Mouse (Mus musculus): ENCODE measurements around the gene Mcemp1. TPM values are rescaled to one million over a fixed set of nuclear protein-coding genes. Genes with fewer than 3 reads are reported as not detected.

Mcemp1 gene
- total and polyA plus RNA-seq, 2 experiments from 2014 or later, result 0.30 TPM; not detected in 1

DNA sequence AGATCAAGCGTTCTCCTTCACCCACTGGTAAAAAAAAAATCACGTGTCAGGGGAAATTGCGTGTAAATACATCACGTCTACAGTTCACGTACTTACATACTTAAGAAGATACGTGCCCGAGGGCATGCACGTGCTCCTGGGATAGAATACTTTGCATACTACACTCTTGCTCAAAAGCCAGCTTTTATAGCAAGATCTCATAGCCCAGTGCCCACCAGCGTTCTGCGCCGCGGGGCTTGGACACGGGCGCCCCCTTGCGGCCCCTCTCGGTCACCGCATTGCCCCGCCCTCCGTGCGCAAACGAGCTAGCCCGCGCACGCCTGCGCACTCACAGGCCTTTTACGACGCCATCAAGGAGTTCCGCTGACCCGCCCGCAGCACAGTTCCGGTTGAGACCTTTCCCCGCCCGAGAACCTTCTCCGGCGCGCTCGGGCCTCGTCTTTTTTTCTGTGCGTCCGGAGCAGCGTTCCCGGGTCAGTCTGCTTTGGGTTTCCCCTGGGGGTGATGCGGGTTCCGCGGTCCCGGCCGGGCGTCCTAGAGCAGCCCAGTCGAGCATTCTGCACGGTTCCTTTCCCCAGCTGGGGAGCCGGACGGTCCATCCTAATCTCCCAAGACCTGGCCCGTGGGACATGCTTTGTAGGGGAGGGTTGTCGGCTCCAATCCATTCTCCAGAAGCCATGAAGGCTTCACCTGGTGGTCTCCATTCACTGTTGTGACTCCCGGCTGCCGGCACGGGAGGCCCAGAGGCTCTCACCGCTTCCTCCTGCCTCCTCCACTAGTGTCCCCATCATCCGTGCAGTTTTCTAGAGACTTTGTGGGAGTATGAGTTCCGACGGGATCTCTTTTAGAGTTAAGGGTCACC, 10.8 kb downstream of the Mcemp1 start, which contains the start of gene Trappc5:
Gene Trappc5 (plus strand): TSS at position 169 of the 862 bp plus-strand sequence.
- Histone ChIP-seq H3K4me2 (ENCODE audit: low read depth, low read length) (peak within 1 kb of the TSS; percentile 91), H3K4me1 (ENCODE audit: control insufficient read depth, insufficient read depth) (0 out of 2 replicates have a peak, but pooled peaks cover 10% of the 10 kb centered on the region), H3K27me3 (ENCODE audit: control insufficient read depth, insufficient read depth, low read length) (no peaks in the 10 kb centered on the region), H3K27ac (ENCODE audit: low read depth) (peak within 1 kb of the TSS; percentile 95), H3K36me3 (replicated peaks; ENCODE audit: control insufficient read depth, insufficient read depth, low read length) (peaks cover 24% of the 10 kb centered on the region), H3K9me3 (replicated peaks; ENCODE audit: control insufficient read depth, low read length) (no peaks in the 10 kb centered on the region), H3K4me3 (ENCODE audit: low read depth, low read length) (peak within 1 kb of the TSS; percentile 99), H3K9ac (replicated peaks; ENCODE audit: low read depth, low read length) (peak within 1 kb of the TSS; percentile 96)
- under 1% methylated on average over 61 of the region's 61 CpGs for WGBS
- TF ChIP-seq EP300 (IDR thresholded peaks at IDR 0.05; ENCODE audit: low read depth), result no peak
- TF ChIP-seq CTCF (IDR thresholded peaks at IDR 0.05; ENCODE audit: low read depth), result peak; percentile 90
- DNase-seq (ENCODE audit: low spot score) (peak; percentile 95), ATAC-seq (ENCODE audit: insufficient read depth, low read depth) (peak; percentile 93)

DNA sequence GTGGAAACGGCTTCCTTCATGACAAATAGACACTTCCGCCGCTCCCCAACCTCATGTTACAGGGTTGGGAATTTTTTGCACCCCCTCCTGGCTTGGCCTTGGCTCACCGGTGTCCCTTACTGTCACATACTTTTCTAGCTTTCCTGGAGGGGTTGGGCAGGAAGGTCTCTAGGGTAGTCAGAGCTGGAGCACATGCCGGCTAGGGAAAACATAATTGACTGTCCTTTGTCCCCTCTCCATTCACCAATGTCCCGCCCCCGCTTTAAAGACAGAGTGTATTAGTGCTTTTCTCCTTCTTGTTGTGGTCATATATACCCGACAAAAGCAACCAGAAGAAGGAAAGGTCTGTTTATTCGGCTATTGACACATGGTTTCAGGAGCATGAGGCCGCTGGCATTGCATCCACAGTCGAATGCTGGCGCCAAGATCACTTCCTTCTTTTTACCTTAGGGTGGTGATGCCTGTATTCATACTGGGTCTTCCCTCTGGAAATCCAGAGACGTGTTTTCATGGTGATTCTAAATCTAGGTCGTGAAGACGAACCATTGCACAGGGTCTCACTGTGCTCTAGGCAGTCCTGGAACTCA, 11.5 kb downstream of the Mcemp1 start:
- peak overlapping the region; percentile 96 for H3K9ac ChIP-seq (replicated peaks; ENCODE audit: low read depth, low read length)
- H3K4me2 ChIP-seq (ENCODE audit: low read depth, low read length), result peak overlapping the region; percentile 91
- H3K9me3 ChIP-seq (replicated peaks; ENCODE audit: control insufficient read depth, low read length), result no peaks in the 10 kb centered on the region
- 2% methylated on average over 15 of the region's 15 CpGs for WGBS
- peak overlapping the region; percentile 95 for H3K27ac ChIP-seq (ENCODE audit: low read depth)
- peaks cover 26% of the 10 kb centered on the region for H3K36me3 ChIP-seq (replicated peaks; ENCODE audit: control insufficient read depth, insufficient read depth, low read length)
- H3K4me1 ChIP-seq (ENCODE audit: control insufficient read depth, insufficient read depth), result 0 out of 2 replicates have a peak, but pooled peaks cover 10% of the 10 kb centered on the region
- peak overlapping the region; percentile 99 for H3K4me3 ChIP-seq (ENCODE audit: low read depth, low read length)
- ATAC-seq (ENCODE audit: insufficient read depth, low read depth), result peak; percentile 1; the same call in 1 of the 2 replicates
- no peak for TF ChIP-seq CTCF (IDR thresholded peaks at IDR 0.05; ENCODE audit: low read depth)
- no peak for TF ChIP-seq EP300 (IDR thresholded peaks at IDR 0.05; ENCODE audit: low read depth)
- peak; percentile 16 for DNase-seq (ENCODE audit: low spot score)
- no peaks in the 10 kb centered on the region for H3K27me3 ChIP-seq (ENCODE audit: control insufficient read depth, insufficient read depth, low read length)

DNA sequence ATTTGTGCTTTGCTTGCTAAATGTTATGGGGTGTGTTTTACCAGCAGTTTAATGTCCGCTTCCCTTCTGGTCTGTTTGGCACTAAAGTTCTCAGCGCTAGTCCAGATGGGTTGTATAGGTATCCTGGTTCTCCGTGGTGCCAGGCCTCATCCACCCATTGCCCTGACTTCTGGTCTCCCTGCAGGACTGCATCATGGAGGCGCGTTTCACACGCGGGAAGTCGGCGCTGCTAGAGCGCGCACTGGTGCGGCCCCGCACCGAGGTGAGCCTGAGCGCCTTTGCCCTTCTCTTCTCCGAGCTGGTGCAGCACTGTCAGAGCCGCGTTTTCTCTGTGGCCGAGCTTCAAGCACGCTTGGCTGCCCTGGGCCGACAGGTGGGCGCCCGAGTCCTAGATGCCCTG, 13.3 kb downstream of the Mcemp1 start:
- no peak overlapping the region for H3K27ac ChIP-seq (ENCODE audit: low read depth)
- no peak overlapping the region for H3K4me3 ChIP-seq (ENCODE audit: low read depth, low read length)
- H3K9me3 ChIP-seq (replicated peaks; ENCODE audit: control insufficient read depth, low read length), result no peaks in the 10 kb centered on the region
- no peak overlapping the region for H3K4me2 ChIP-seq (ENCODE audit: low read depth, low read length)
- no peak for ATAC-seq (ENCODE audit: insufficient read depth, low read depth)
- 95% methylated on average over 23 of the region's 23 CpGs for WGBS
- H3K36me3 ChIP-seq (replicated peaks; ENCODE audit: control insufficient read depth, insufficient read depth, low read length), result peaks cover 26% of the 10 kb centered on the region
- H3K4me1 ChIP-seq (ENCODE audit: control insufficient read depth, insufficient read depth), result 0 out of 2 replicates have a peak, but pooled peaks cover 10% of the 10 kb centered on the region
- TF ChIP-seq EP300 (IDR thresholded peaks at IDR 0.05; ENCODE audit: low read depth), result no peak
- TF ChIP-seq CTCF (IDR thresholded peaks at IDR 0.05; ENCODE audit: low read depth), result no peak
- no peaks in the 10 kb centered on the region for H3K27me3 ChIP-seq (ENCODE audit: control insufficient read depth, insufficient read depth, low read length)
- no peak overlapping the region for H3K9ac ChIP-seq (replicated peaks; ENCODE audit: low read depth, low read length)
- no peak for DNase-seq (ENCODE audit: low spot score)

DNA sequence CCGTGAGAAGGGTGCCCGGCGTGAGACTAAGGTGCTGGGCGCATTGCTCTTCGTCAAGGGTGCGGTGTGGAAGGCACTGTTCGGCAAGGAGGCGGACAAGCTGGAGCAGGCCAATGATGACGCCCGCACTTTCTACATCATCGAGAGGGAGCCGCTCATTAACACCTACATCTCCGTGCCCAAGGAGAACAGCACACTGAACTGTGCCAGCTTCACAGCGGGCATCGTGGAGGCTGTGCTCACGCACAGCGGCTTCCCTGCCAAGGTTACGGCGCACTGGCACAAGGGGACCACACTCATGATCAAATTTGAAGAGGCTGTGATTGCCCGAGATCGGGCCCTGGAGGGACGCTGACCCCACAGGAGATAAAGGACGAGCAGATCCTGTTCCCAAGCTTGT, 13.7 kb downstream of the Mcemp1 start:
- peaks cover 26% of the 10 kb centered on the region for H3K36me3 ChIP-seq (replicated peaks; ENCODE audit: control insufficient read depth, insufficient read depth, low read length)
- DNase-seq (ENCODE audit: low spot score) (no peak), ATAC-seq (ENCODE audit: insufficient read depth, low read depth) (no peak)
- H3K27me3 ChIP-seq (ENCODE audit: control insufficient read depth, insufficient read depth, low read length), result no peaks in the 10 kb centered on the region
- H3K9ac ChIP-seq (replicated peaks; ENCODE audit: low read depth, low read length), result no peak overlapping the region
- no peaks in the 10 kb centered on the region for H3K9me3 ChIP-seq (replicated peaks; ENCODE audit: control insufficient read depth, low read length)
- H3K4me3 ChIP-seq (ENCODE audit: low read depth, low read length), result no peak overlapping the region
- H3K27ac ChIP-seq (ENCODE audit: low read depth), result no peak overlapping the region
- 0 out of 2 replicates have a peak, but pooled peaks cover 10% of the 10 kb centered on the region for H3K4me1 ChIP-seq (ENCODE audit: control insufficient read depth, insufficient read depth)
- TF ChIP-seq CTCF (IDR thresholded peaks at IDR 0.05; ENCODE audit: low read depth), result no peak
- TF ChIP-seq EP300 (IDR thresholded peaks at IDR 0.05; ENCODE audit: low read depth), result no peak
- H3K4me2 ChIP-seq (ENCODE audit: low read depth, low read length), result no peak overlapping the region
- 95% methylated on average over 23 of the region's 23 CpGs for WGBS

DNA sequence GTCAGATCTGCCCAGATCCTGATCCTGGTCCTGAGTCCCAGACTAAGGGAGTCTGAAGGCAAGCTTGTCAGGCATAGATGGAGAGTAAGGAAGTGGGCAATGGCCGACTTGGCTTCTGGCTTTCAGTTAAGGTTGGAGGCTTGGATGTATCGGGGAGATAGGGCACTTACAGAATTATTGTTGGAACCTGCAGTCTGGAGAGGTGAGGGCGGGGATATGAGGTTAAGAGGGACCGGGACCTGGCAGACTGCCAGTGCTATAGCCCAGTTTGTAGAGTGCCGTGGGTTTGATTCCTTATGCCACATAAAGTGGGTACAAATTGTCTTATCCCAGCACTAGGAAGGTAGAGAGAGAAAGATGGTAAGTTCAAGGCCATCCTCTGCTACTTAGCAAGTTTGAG, 14.1 kb downstream of the Mcemp1 start:
- Histone ChIP-seq H3K9me3 (replicated peaks; ENCODE audit: control insufficient read depth, low read length) (no peaks in the 10 kb centered on the region), H3K9ac (replicated peaks; ENCODE audit: low read depth, low read length) (no peak overlapping the region), H3K27ac (ENCODE audit: low read depth) (no peak overlapping the region), H3K36me3 (replicated peaks; ENCODE audit: control insufficient read depth, insufficient read depth, low read length) (peaks cover 26% of the 10 kb centered on the region), H3K4me3 (ENCODE audit: low read depth, low read length) (no peak overlapping the region), H3K27me3 (ENCODE audit: control insufficient read depth, insufficient read depth, low read length) (no peaks in the 10 kb centered on the region), H3K4me2 (ENCODE audit: low read depth, low read length) (no peak overlapping the region), H3K4me1 (ENCODE audit: control insufficient read depth, insufficient read depth) (0 out of 2 replicates have a peak, but pooled peaks cover 10% of the 10 kb centered on the region)
- ATAC-seq (ENCODE audit: insufficient read depth, low read depth) (no peak), DNase-seq (ENCODE audit: low spot score) (no peak)
- 66% methylated on average over 5 of the region's 5 CpGs for WGBS
- TF ChIP-seq EP300 (IDR thresholded peaks at IDR 0.05; ENCODE audit: low read depth) (no peak), CTCF (IDR thresholded peaks at IDR 0.05; ENCODE audit: low read depth) (no peak)
